Mouse (Mus musculus) Patski (cell line): ENCODE measurements at regions not wholly inside any gene's neighbourhood (a gene's known extent, or its start where the extent isn't known, plus 50 kb on each side); places are given as distances from the start of the nearest gene placed in this dataset.

Experiments used
- ATAC-seq: fragments of 100-300 bp; one replicate; pipeline ENCODE4 v1.8.0; 2021
- CTCF ChIA-PET: fragments of 350-600 bp; sonication (Branson Sonifier 250); formaldehyde crosslinking; loops from one replicate; lab custom pipeline; 2022; ENCODE audit warnings: inconsistent platforms; lab: Charles Lee
- POLR2A ChIA-PET: fragments of 350-600 bp; sonication (Branson Sonifier 250); formaldehyde crosslinking; loops from one replicate; lab custom pipeline; 2022; ENCODE audit warnings: antibody characterized with exemption, inconsistent platforms; lab: Charles Lee
- DNase-seq: peaks from one replicate; pipeline ENCODE4 v3.0.0-alpha.2; 2011; ENCODE audit warnings: low read depth, low spot score
- H3K27me3 ChIP-seq: fragments of 371-371 bp; one replicate; pipeline ENCODE4 v1.5.1; 2021
- CTCF ChIP-seq: fragments of 100-300 bp; IDR thresholded peaks from one replicate; pipeline ENCODE4 v1.5.1; 2021
- in situ Hi-C: fragments of 300-500 bp; cut with MboI; formaldehyde crosslinking; loops from 3 replicates; pipeline ENCODE4 v1.11.1; 2018; ENCODE audit warnings: low pct_unique_long_range_greater_than_20kb, mixed read lengths

- TF ChIP-seq CTCF, result no peak
- ATAC-seq (no peak), DNase-seq (no peak)
- in situ Hi-C loops, result no loop called here
- ChIA-PET CTCF (interaction anchor here (0.8 to 1.2 kb wide), 2 partner anchors 54 to 106 kb away, joined by 3 read pairs; no protein-coding TSS in a partner anchor), POLR2A (no interaction called here)
- no peaks in the 10 kb centered on the region for H3K27me3 ChIP-seq
These were observed 52.1 kb upstream of the Klf3 start for GRCm38 (mm10) chr5:64750976-64751656.

DNA sequence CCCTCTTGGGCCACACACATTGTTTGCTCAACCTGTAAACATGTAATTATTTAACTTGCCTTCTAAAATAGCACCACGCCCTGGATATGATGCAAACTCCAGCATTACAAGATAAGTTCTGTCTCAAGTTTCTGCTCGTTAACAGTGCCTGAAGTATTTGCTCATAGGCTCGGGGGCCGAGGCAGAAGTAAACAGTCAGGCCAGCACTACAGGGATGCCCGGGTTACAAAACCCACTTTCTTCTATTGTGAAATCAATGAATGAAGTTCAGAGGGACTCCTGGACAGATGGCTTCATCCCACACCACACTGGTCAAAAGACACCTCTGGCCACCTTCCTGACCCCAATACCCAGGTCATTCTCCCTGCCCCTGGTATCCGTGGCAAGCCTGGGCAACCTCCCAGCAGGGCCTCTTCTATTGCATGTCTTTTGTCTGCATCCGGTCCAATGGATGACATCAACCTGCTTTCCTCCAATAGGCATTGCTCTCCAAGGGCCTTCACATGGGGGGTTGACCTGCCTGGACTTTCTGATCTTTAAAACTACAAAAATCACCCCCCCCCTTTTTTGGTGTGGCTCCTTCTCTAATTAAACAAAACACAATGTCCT, 49.9 kb upstream of the Klf3 start:
- CTCF ChIA-PET, result no interaction called here
- in situ Hi-C loops, result no loop called here
- DNase-seq, result no peak

More for the DNA sequence above, 49.9 kb upstream of the Klf3 start:
- H3K27me3 ChIP-seq, result no peaks in the 10 kb centered on the region
- no peak for TF ChIP-seq CTCF
- POLR2A ChIA-PET, result no interaction called here
- no peak for ATAC-seq
